Mouse (Mus musculus): ENCODE results near the gene Tceal3.
"Not testable (repeated sequence)": the region's sequence is repeated elsewhere in the genome, so short reads cannot be mapped to it uniquely, and the experiment has no call there.

Gene Tceal3

DNA sequence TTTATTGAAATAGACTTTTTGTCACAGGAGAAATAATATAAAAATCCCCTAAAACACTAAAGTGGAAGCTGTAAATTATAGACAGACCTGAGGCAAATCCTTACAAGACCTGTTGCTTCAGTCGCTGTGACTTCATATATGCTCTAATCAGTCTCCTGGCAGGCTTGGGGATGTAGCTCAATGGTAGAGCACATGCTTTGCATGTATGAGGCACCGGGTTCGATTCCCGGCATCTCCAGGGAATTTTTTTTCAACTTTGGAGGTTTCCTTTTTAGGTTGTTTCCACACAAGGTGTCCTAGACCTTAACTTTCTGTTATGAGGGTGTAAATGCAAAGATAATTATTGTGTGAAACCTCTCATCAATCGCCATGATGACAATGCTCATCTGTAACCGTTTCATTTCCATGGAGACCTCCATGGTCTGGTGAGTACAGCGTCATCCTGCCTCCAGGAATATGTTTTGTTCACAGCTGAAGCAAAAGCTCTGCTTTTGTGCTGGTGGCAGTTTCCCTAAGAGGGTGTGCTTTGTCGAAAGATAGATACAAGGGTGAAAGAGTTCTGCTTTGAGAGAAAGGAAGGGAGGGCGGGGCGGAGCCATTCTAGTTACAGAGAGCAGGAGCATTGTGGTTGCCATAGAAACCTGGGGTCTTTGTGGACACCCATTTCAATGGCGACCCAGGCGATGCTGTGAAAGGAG is at the start of gene Tceal3:
TSS of gene Tceal3 (plus strand) at position 644 of the 698 bp plus-strand sequence.
- CTCF ChIA-PET, result no interaction called here
- POLR2A ChIA-PET, result no interaction called here

DNA sequence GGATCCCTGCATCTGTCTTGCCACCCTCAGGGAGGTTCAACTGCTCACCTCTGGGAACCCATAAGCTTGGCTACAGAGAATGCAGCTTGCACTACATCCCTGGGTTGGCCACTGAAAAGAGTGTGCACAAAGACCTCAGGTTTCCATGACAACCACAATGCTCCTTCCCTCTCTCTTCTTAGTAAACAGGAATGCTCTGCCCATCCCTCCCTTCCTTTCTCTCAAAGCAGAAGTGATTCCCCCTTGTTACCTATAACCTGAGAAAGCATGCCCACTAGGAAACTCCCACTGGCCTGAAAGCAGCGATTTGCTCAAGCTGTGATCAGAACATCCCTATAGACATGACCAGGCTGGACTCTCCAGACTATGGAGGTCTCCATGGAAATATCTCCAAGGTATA is 46.7 kb upstream of the Tceal3 start, which contains the start of gene Kir3dl2:
TSS of gene Kir3dl2 (minus strand) at position 101 of the 400 bp plus-strand sequence.
- CTCF ChIA-PET, POLR2A ChIA-PET: not testable (repeated sequence)

DNA sequence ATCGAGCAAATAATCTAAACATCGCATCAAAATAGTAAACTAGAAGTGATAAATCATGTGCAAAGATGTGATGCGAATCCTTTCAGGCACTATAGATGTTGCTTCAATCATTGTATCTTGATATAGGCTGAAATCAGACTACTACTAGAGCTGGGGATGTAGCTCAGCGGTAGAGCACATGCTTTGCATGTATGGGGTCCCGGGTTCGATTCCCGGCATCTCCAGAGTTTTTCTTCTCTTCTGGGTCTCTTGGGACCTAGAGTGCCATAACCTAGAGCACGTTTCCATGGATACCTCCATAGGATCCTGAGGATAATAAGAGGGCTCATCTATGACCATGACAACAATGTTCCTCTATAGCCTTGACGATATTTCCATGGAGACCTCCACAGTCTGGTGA is 21.5 kb upstream of the Tceal3 start:
- POLR2A ChIA-PET, result not testable (repeated sequence)
- CTCF ChIA-PET, result interaction anchor here in 1 of 4 experiments (0.7 kb wide), 1 partner anchor 192 kb away, joined by 4 read pairs; no protein-coding TSS in a partner anchor

DNA sequence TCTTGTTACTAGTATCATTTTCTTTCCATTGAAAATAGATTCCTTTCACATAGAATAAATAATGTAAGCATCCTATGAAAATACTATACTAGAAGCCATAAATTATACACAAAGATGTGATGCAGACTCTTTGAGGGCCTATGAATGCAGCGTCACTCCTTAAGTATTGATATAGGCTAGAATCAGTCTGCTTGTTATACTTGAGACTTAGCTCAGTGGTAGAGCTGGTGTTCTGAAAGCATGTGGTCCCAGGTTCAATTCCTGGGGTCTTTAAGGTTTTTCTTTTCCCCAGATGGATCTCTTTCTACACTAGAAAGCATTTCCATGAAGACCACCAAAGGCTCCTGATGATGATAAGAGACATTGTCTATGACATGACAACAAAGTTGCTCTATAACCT is 6.0 kb upstream of the Tceal3 start:
- CTCF ChIA-PET, result no interaction called here

DNA sequence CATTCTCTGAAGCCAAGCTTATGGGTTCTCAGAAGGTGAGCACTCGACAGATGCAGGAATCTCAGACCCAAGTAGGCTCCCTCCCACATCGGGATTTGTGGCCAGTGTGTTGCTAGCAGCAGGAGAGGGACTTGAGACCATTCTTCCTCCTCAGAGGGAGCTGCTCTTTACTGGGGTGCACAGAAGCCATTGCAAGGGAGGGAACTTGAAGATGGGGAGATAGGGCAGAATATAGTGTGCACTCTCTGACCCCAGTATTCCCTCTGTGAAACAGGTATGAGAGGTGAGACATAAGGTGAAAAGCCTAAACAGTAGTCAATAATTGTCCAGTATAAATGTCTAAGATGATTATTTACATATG is 235 bp downstream of the Tceal3 start:
- ChIA-PET POLR2A (no interaction called here), CTCF (no interaction called here)

More for the DNA sequence above, 6.0 kb upstream of the Tceal3 start:
- POLR2A ChIA-PET, result no interaction called here

DNA sequence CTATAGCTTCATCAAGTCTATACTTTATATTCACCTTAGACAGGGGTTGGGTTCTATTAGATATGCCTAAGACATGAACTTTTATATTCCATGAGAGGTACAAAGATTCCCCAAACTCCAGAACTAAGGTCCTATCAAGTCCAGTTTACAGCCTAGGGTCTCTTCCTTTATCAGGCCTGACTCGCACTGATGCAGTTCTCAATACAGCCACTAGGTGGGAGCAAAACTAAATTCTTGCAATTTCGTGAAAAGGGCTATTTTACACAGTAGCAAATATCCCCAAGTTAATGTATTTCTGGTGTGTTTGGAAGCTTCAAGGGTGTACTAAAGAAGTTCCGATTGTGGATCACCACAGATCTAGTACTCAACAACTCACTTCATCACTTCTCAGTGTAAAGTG is 8.8 kb downstream of the Tceal3 start:
- CTCF ChIA-PET, result no interaction called here
- POLR2A ChIA-PET, result no interaction called here

DNA sequence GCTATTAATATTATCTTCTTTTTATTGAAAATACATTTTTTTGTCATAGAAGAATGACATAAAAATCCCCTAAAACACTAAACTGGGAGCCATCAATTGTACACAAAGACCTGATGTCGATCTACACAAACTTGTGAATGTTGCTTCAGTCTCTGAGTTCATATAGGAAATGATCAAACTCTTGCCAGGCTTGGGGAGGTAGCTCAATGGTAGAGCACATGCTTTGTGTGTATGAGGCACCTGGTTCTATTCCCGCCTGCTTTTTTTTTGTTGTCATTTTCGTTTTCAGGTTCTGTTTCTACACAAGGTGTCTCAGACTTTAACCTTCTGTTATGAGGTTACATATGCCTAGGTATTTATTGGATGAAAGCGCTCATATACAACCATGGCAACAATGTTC is 16.3 kb downstream of the Tceal3 start:
- ChIA-PET CTCF (no interaction called here), POLR2A (no interaction called here)

DNA sequence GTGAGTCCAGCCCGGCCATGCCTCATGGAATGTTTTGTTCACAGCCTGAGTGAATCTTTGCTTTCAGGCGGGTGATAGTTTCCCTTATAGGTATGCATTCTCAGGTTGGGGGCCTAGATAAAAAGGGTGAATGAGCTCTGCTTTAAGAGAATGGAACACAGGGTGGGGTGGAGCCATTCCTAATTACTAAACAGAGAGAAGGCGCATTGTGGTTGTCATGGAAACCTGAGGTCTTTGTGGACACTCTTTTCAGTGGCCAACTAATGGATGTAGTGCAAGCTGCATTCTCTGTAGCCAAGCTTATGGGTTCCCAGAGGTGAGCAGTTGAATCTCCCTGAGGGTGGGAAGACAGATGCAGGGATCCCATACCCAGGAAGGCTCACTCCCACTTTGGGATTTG is 16.8 kb downstream of the Tceal3 start:
- POLR2A ChIA-PET, result no interaction called here
- CTCF ChIA-PET, result no interaction called here

DNA sequence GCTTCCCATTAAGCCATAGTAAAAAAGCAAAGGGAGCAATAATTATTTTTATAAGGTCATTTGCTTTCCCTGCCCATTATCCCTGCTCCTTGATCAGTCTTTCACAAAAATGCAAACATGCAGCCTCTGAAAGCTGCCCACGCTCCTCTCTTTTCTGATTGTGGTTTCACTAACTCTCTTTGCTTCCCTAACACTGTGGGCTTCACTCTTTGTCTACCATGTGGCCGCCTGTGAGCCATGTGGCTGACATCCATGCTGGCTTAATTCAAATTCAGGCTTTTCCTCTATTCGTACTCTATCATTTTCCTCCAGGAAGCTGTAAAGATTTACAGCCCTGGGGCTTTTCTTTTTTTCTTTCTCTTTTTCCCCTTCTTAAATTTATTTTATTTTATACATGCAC is 20.7 kb downstream of the Tceal3 start:
- POLR2A ChIA-PET, result no interaction called here
- CTCF ChIA-PET, result no interaction called here

DNA sequence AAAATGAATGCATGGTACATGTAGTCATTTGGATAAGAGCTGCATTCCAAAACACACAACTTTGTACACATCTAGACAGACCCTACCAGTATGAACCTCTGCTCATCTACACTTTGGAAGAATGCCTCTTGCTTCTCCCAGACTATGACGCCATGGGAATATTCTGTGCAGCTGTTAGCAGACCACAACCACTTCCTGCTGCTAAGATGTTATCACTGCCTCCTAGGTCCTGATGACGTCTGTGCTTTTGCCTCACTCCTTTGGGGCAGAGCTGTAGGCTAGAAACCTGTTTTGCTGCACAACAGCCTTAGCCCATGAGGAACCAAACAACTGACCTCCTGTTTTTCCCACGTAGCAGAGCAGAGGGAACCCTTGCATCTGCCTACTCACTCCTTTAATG is 25.2 kb downstream of the Tceal3 start:
- CTCF ChIA-PET, POLR2A ChIA-PET: not testable (repeated sequence)

DNA sequence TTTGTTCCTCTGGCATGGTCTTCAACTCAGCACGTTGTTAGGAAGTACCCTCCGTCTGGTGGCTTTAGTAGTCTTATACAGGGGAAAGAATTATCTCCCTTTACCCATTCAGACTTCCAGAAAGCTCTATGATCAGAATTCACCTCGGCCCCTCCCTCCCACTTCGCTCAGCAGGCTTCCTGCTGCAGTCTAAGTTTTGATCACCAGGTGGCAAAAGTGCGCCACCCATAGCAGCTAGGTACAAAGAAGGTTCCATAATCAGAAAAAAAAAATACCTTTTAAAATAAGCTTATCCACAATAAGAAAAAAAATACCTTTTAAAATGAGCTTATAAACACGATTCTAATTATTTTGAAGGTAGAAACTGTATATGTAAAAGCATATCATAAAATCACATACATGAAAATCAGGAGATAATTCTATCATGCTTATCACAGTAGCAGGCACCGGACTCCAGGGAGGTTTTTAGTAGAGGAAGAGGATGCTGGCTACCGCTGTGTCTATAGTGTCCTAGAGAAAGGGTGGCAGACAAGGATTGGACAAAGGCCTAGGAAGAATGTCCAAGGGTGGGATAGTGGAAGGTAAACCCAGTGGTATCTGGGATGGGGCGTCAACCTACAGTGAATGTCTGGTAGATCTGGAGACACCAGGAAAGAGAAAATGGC is 34.4 kb downstream of the Tceal3 start:
- ChIA-PET CTCF (interaction anchor here in 2 of 4 experiments (0.6 to 1.0 kb wide), 3 partner anchors 137 to 518 kb away, joined by 3 to 4 read pairs (median 3); no protein-coding TSS in a partner anchor), POLR2A (no interaction called here)

DNA sequence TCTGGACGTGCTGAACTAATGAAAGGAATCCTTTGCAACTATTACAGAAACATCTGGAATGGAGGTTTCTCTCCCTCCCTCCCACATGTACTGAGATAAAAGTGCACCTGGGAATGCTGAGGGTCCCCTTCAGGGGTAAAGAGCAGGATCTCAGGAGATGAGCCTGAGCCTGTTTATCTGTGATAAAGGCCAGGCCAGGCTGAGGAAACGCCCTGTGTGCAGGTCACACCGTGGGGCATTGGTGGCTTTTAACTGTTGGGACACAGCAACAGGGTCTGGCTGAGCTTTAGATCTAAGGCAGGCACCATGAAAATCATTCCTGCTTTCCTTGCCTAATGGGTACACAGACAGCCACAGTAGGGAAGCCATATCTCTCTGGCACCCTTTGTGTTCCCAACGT is 35.3 kb downstream of the Tceal3 start:
- CTCF ChIA-PET, result interaction anchor here in 1 of 4 experiments (1.0 kb wide), 1 partner anchor 225 kb away, joined by 3 read pairs; no protein-coding TSS in a partner anchor
- POLR2A ChIA-PET, result no interaction called here

DNA sequence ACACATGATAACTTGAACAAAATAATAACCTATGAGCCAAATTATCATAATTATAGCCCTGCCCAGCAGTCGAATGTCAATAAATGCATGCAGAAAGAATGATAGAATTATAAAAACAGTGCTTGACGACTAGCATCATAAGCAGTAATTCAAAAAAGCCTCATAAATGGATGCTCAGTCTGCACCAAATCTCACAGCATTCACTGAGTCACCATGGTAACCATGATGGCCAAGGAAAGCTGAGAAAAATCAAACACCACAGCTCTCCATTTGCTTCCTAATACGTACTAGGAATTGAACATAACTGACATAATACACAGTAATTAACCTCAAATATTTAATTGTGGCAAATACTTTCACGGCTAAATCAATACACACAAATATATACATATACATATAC is 44.5 kb downstream of the Tceal3 start:
- ChIA-PET CTCF (no interaction called here), POLR2A (no interaction called here)

DNA sequence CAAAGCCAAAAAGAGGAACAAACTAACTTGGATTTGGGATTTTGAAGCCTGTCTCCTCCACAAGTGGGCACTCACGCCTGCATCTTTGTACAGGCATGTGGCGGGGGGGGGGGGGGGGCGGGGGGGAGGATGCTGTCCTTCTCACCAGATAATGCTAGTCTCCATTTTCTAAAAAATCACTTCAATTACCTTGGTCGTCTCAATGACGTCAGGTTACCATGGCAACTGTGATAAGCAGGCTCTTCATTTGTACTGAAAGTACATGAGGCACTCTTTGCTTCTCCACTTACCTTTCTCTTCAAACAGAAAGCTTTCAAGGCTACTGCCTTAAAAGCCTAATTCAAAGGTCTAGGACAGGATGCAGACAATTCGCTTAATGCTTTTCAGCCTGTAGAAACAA is 49.1 kb downstream of the Tceal3 start:
- POLR2A ChIA-PET, result no interaction called here
- CTCF ChIA-PET, result no interaction called here

DNA sequence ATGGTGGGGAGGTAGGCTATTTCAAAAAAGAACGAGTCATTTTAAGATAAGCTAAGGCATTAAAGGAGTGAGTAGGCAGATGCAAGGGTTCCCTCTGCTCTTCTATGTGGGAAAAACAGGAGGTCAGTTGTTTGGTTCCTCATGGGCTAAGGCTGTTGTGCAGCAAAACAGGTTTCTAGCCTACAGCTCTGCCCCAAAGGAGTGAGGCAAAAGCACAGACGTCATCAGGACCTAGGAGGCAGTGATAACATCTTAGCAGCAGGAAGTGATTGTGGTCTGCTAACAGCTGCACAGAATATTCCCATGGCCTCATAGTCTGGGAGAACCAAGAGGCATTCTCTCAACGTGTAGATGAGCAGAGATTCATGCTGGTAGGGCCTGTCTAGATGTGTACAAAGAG is 55.2 kb downstream of the Tceal3 start:
- CTCF ChIA-PET, POLR2A ChIA-PET: not testable (repeated sequence)

DNA sequence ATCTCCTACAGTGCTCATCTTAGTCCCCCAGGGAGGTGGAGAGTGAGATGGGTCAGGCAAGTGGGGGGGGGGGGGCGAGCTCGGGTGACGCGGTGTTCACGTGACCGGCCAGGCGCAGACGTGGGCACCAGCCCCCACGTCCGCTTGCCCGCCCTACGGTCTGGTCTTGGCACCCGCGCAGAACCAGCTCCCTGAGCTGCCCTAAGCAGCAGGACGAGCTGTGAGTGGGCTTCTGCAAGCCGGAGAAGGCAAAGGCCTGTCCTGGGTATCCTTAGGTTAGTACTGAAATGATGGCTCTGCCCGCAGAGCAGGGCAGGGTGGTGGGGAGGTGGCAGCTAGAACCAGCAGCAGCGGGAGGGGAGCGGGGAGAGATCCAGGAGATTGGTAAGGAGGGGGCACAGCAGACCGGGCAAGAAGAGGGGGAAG is 75.7 kb downstream of the Tceal3 start:
- ChIA-PET CTCF (no interaction called here), POLR2A (interaction anchor here in 2 of 4 experiments (0.6 to 0.7 kb wide), 2 partner anchors 28 to 44 kb away, joined by 3 to 4 read pairs; no protein-coding TSS in a partner anchor)

DNA sequence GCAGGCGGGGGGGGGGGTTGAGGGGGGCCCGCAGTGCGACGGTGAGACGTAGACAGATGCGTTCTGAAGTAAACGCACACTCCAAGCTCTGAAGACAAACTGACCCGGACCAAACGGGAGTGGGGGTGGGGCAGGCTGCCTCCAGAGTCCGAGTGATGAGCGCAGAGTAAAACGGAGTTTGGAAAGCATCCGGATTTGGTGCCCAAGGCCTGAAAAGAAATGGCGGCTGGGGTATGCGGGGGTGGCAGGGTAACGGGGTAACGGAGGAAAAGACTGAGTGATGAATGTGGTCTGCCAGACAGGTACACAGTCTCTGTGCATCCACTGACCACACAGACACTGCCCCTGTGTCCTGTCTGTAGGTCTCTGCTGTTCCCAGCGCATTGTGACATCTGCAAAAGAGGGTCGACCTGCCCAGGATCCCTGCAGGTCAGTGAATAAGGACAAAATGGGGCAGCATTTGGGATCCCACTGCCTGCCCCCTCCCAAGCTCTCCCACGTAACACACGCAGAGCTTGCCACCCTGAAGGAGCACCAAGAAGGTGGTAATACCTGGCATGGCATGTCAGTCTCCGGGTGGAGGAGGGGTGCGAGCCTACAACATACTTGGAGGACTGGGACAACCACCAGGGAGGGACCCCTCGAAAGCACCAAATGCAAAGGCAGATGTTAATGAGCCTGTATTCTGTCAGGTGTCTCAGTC is 76.3 kb downstream of the Tceal3 start:
- CTCF ChIA-PET, result not testable (repeated sequence)
- POLR2A ChIA-PET, result interaction anchor here in 1 of 4 experiments (0.6 kb wide), 1 partner anchor 43 kb away, joined by 4 read pairs; no protein-coding TSS in a partner anchor

DNA sequence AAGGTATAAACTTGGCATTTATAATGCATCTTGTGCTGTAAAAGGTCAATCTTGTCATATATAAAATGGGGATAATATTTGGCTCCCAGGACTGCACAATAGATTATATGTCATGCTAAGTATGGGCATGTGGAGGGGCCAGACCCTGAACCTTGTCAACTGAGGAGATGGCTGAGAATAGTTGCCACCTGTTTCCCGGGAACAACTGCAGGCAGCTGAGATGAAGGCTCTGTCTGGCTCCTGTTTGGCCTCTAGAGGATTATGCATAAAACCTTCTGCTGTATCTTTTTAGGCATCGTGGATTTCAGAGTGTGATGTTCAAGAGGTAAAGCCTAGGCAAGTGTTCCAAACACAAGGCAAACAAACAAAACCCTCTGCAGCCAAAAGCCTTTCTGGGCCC is 78.2 kb downstream of the Tceal3 start:
- CTCF ChIA-PET, result no interaction called here

DNA sequence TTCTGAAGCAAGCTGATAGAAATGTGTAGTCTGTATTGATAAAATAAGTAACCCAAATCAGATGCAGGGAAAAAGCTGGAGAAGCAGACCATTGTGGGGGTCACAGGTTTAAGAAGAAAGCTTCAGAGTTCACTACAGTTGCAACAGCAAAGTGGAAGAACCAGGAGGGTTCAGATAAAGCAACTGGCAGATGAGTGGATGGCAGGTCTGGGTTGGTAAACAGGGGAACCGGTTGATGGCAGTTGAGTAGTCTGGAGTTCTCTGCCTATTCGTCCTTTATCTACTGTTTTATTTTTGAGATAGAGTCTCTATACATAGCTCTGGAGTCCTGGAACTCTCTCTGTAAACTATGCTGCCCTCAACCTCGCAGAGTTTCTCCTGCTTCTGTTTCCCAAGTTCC is 90.3 kb downstream of the Tceal3 start:
- CTCF ChIA-PET, result no interaction called here
- POLR2A ChIA-PET, result no interaction called here

More for the DNA sequence above, 78.2 kb downstream of the Tceal3 start:
- POLR2A ChIA-PET, result no interaction called here

DNA sequence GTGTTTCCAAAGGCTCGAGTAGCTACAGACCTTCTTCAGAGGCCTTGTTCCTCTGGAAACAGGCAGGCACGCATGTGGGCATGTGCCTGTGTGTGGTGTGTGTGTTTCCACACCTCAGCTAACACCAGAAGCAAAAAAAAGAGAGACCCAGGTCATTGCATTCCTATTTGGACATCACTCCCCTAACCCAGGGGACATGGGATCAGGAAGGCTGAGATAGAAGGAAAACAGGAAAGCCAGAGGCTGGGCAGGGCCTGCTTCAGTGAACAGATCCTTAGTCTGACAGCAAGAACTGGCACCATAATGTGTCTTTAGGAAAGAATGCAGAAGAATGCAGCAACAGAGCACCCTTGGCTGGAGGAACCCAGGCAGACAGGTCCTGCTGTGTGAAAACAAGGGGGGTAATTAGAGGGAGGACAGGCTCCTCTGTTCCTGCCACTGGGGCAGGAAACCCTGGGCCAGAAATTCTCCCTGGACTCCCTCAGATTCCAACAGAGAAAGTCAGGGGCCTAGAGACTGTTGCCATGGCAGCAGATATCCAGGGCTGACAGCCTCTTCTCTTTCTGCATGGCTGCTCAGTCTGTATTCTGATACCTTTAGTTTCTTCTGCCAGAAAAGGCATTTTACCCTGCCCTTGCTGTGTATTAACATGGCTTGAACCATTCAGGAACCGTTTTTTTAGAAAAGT is 101.1 kb downstream of the Tceal3 start:
- POLR2A ChIA-PET, CTCF ChIA-PET: not testable (repeated sequence)
